ENCODE assay signal across 10 mouse cellular contexts in genomic region chr8:104540710-104541514, GRCm38 (mm10). TPM values are rescaled to one million over a fixed set of nuclear protein-coding genes. Genes with fewer than 3 reads are reported as not detected.
DNase-seq lines count a peak whose midpoint lies in the region; ATAC-seq and TF ChIP-seq lines count a peak whose summit lies in the region.
"Had no signal": no experiment of that assay in that cellular context is flagged by ENCODE, and none has a peak within 500 bp of the region (broad histone marks: within the 10 kb centered on the region; RNA-seq: fewer than 3 reads in every experiment).

No protein-coding gene starts in this region.

- no peak for TF ChIP-seq CTCF in embryonic fibroblast, embryonic 13.5 days (IDR thresholded peaks at IDR 0.05; ENCODE audit: borderline replicate concordance, insufficient read depth, low read length)
- no peak for TF ChIP-seq CTCF in liver, adult 2 months (IDR thresholded peaks at IDR 0.05; ENCODE audit: low read depth, low read length)

- peak; percentile 41 for ATAC-seq in frontal cortex, adult (ENCODE audit: low TSS enrichment)
- peak; percentile 23 for ATAC-seq in activated CD4-positive, CD25-positive, alpha-beta regulatory T cell, adult 4 months

- peaks cover 7% of the 10 kb centered on the region; the same call in 1 of the 2 replicates for H3K27me3 ChIP-seq in liver, adult 2 months (ENCODE audit: control insufficient read depth, insufficient read depth, low read length)

- peak overlapping the region; percentile 14 for H3K4me3 ChIP-seq in embryonic fibroblast, embryonic 13.5 days (ENCODE audit: insufficient read depth, low read length)
- H3K4me3 ChIP-seq in liver, adult 2 months (ENCODE audit: insufficient read depth, low read depth, low read length) = peak overlapping the region; percentile 57

- H3K9ac ChIP-seq in liver, adult 2 months (ENCODE audit: low read depth, low read length) = peak overlapping the region; percentile 58

- no peak for DNase-seq in frontal cortex, postnatal 25 days (ENCODE audit: low spot score in 2 of 2)
- DNase-seq in induced T-regulatory cell, adult 2 months (ENCODE audit: low read depth) = peak; percentile 23
- DNase-seq in liver, adult 2 months (ENCODE audit: extremely low read depth, low read depth, low spot score) = no peak
- DNase-seq in retina, postnatal 1 day = peak; percentile 56
- no peak for DNase-seq in thymus, postnatal 14 days

- no peaks in the 10 kb centered on the region for H3K79me2 ChIP-seq in liver, adult 2 months (ENCODE audit: control insufficient read depth, insufficient read depth, low read length)

- no peaks in the 10 kb centered on the region for H3K36me3 ChIP-seq in liver, adult 2 months (ENCODE audit: control insufficient read depth, insufficient read depth, low read length)

- no peak overlapping the region for H3K27ac ChIP-seq in embryonic fibroblast, embryonic 13.5 days (ENCODE audit: insufficient read depth, low read length)
- no peak overlapping the region for H3K27ac ChIP-seq in liver, adult 2 months (replicated peaks; ENCODE audit: insufficient read depth, low read depth, low read length)

- H3K4me1 ChIP-seq in embryonic fibroblast, embryonic 13.5 days (ENCODE audit: control insufficient read depth, insufficient read depth, low read length) = no peaks in the 10 kb centered on the region; the same call in 1 of the 2 replicates
- peaks cover 6% of the 10 kb centered on the region for H3K4me1 ChIP-seq in liver, adult 2 months (ENCODE audit: control insufficient read depth, insufficient read depth, low read length)

- no peak for TF ChIP-seq POLR2A in embryonic fibroblast, embryonic 13.5 days (IDR thresholded peaks at IDR 0.05; ENCODE audit: low read depth, low read length)
- no peak for TF ChIP-seq POLR2A in liver, adult 2 months (IDR thresholded peaks at IDR 0.05; ENCODE audit: extremely low read depth, insufficient read depth, low read length)

- WGBS in liver, adult 2 months = 2% methylated on average over 76 of the region's 76 CpGs

RNA-seq across cellular contexts. Expression of gene Car7, which starts 6.4 kb away (rescaled TPM):
- 1 to 10 TPM; 3.0 to 4.4 TPM for polyA plus RNA-seq in activated CD4-positive, CD25-positive, alpha-beta regulatory T cell, adult 4 months (2017; shearing (Covaris generic))
- polyA plus RNA-seq in embryonic fibroblast, embryonic 13.5 days (2011; ENCODE audit: insufficient read length, low read depth, missing spikeins) = 0.58 and 0.84 TPM in 2 replicates
- total RNA-seq in liver, adult 2 months (2014; rRNA removed) = 1.0 and 1.2 TPM in 2 replicates
- 1.8 and 2.6 TPM in 2 replicates for polyA plus RNA-seq in liver, adult 2 months (2012; rRNA removed)

RNA-seq across cellular contexts. Expression of gene Nae1, which starts 6.5 kb away (rescaled TPM):
- 10 to 100 TPM; 87.9 to 93.4 TPM for polyA plus RNA-seq in activated CD4-positive, CD25-positive, alpha-beta regulatory T cell, adult 4 months (2017; shearing (Covaris generic))
- 69.9 and 85.6 TPM in 2 replicates for polyA plus RNA-seq in embryonic fibroblast, embryonic 13.5 days (2011; ENCODE audit: insufficient read length, low read depth, missing spikeins)
- 23.9 and 30.1 TPM in 2 replicates for total RNA-seq in liver, adult 2 months (2014; rRNA removed)
- polyA plus RNA-seq in liver, adult 2 months (2012; rRNA removed) = 4.5 and 7.3 TPM in 2 replicates

RNA-seq across cellular contexts. Expression of gene Terb1, which starts 31.2 kb away (rescaled TPM):
- under 1 TPM in 1 of 2 experiments, not detected in 1; 0.16 TPM for polyA plus RNA-seq in activated CD4-positive, CD25-positive, alpha-beta regulatory T cell, adult 4 months (2017; shearing (Covaris generic))
- polyA plus RNA-seq in embryonic fibroblast, embryonic 13.5 days (2011; ENCODE audit: insufficient read length, low read depth, missing spikeins) = 0.25 and 0.33 TPM in 2 replicates
- not detected in 2 replicates for total RNA-seq in liver, adult 2 months (2014; rRNA removed)
- polyA plus RNA-seq in liver, adult 2 months (2012; rRNA removed) = not detected in 2 replicates
- total RNA-seq: heart, postnatal 10 days had no signal
- polyA plus RNA-seq: C2C12 had no signal

RNA-seq across cellular contexts. Expression of gene Pdp2, which starts 50.3 kb away (rescaled TPM):
- polyA plus RNA-seq in activated CD4-positive, CD25-positive, alpha-beta regulatory T cell, adult 4 months (2017; shearing (Covaris generic)) = 10 to 100 TPM; 17.1 to 18.9 TPM
- 4.0 and 5.1 TPM in 2 replicates for polyA plus RNA-seq in embryonic fibroblast, embryonic 13.5 days (2011; ENCODE audit: insufficient read length, low read depth, missing spikeins)
- total RNA-seq in liver, adult 2 months (2014; rRNA removed) = 16.4 and 20.0 TPM in 2 replicates
- polyA plus RNA-seq in liver, adult 2 months (2012; rRNA removed) = 9.6 and 11.9 TPM in 2 replicates

Comparison
In these comparisons a context has a peak if more than half of its experiments do, and no peak if none do; other contexts are left out.
1. DNase-seq: peak in induced T-regulatory cell, adult 2 months (single experiment) and retina, postnatal 1 day (single experiment); none in frontal cortex, postnatal 25 days (0 of 2), liver, adult 2 months (single experiment) and thymus, postnatal 14 days (single experiment).